Mouse (Mus musculus): ENCODE measurements around the gene Armt1.

- TF ChIP-seq CTCF (conservative IDR thresholded peaks at IDR 0.05 in 1 of 2, IDR thresholded peaks at IDR 0.05 in 1 of 2; ENCODE audit: low read depth in 2 of 2, low read length in 2 of 2) (no peak), KAT2A (IDR thresholded peaks at IDR 0.05; ENCODE audit: insufficient replicate concordance, low read length) (no peak), ZMIZ1 (IDR thresholded peaks at IDR 0.05; ENCODE audit: low read depth, low read length) (no peak), ZNF384 (IDR thresholded peaks at IDR 0.05; ENCODE audit: low read depth, low read length) (no peak), JUND (conservative IDR thresholded peaks at IDR 0.05; ENCODE audit: low read depth, low read length) (no peak), EP300 (IDR thresholded peaks at IDR 0.05; ENCODE audit: low read length) (no peak), POLR2A (IDR thresholded peaks at IDR 0.05; ENCODE audit: low read depth, low read length) (no peak), TCF12 (IDR thresholded peaks at IDR 0.05; ENCODE audit: low read depth, low read length) (no peak), TBP (conservative IDR thresholded peaks at IDR 0.05; ENCODE audit: low read depth, low read length) (no peak), HCFC1 (IDR thresholded peaks at IDR 0.05; ENCODE audit: low read depth, low read length) (no peak), MXI1 (IDR thresholded peaks at IDR 0.05; ENCODE audit: low read depth, low read length) (no peak), MYC (IDR thresholded peaks at IDR 0.05; ENCODE audit: low read depth, low read length) (no peak)
Measured at GRCm38 (mm10) chr10:4492909-4493308, 60.6 kb downstream of the Armt1 start.
